In genomic region chr9:119813631-119814030, GRCm38 (mm10) we compare ENCODE assay signal across 21 mouse cellular contexts. TPM values are rescaled to one million over a fixed set of nuclear protein-coding genes. Genes with fewer than 3 reads are reported as not detected.
DNase-seq lines count a peak whose midpoint lies in the region; ATAC-seq and TF ChIP-seq lines count a peak whose summit lies in the region.
"Had no signal": no experiment of that assay in that cellular context is flagged by ENCODE, and none has a peak within 500 bp of the region (broad histone marks: within the 10 kb centered on the region; RNA-seq: fewer than 3 reads in every experiment).

No protein-coding gene starts in this region.

- CTCF ChIA-PET in Patski (lab: Charles Lee), result no interaction called here

- no peaks in the 10 kb centered on the region for H3K27me3 ChIP-seq in liver, embryonic 14.5 days (ENCODE audit: control insufficient read depth, insufficient read depth, low read length)
- no peaks in the 10 kb centered on the region for H3K27me3 ChIP-seq in liver, embryonic 11.5 days (replicated peaks; ENCODE audit: control insufficient read depth, insufficient read depth, low read length)
- peaks cover 12% of the 10 kb centered on the region for H3K27me3 ChIP-seq in Patski
- H3K27me3 ChIP-seq: embryonic facial prominence, embryonic 13.5 days; heart, embryonic 12.5 days; hindbrain, embryonic 13.5 days; limb, embryonic 12.5 days had no signal

- H3K4me2 ChIP-seq in liver, embryonic 14.5 days (ENCODE audit: low read depth), result no peak overlapping the region
- no peak overlapping the region for H3K4me2 ChIP-seq in liver, embryonic 11.5 days
- H3K4me2 ChIP-seq: embryonic facial prominence, embryonic 13.5 days; heart, embryonic 12.5 days; hindbrain, embryonic 13.5 days; limb, embryonic 12.5 days had no signal

- H3K36me3 ChIP-seq in liver, embryonic 14.5 days (replicated peaks; ENCODE audit: control insufficient read depth, insufficient read depth, low read depth), result no peaks in the 10 kb centered on the region
- no peaks in the 10 kb centered on the region for H3K36me3 ChIP-seq in liver, embryonic 11.5 days (ENCODE audit: control insufficient read depth, insufficient read depth, low read length)
- H3K36me3 ChIP-seq: embryonic facial prominence, embryonic 13.5 days; heart, embryonic 12.5 days; hindbrain, embryonic 13.5 days; limb, embryonic 12.5 days had no signal

- H3K27ac ChIP-seq in liver, embryonic 14.5 days, result no peak overlapping the region
- H3K27ac ChIP-seq in liver, embryonic 11.5 days (ENCODE audit: low read depth, low read length), result no peak overlapping the region
- H3K27ac ChIP-seq: embryonic facial prominence, embryonic 13.5 days; hindbrain, embryonic 13.5 days; limb, embryonic 12.5 days had no signal

- POLR2A ChIA-PET in Patski (lab: Charles Lee), result no interaction called here

- H3K4me3 ChIP-seq in liver, embryonic 14.5 days (ENCODE audit: insufficient read depth in 1 of 2, low read depth in 2 of 2, low read length in 2 of 2), result no peak overlapping the region
- no peak overlapping the region for H3K4me3 ChIP-seq in liver, embryonic 11.5 days (ENCODE audit: low read depth, low read length)
- H3K4me3 ChIP-seq: embryonic facial prominence, embryonic 13.5 days; heart, embryonic 12.5 days; hindbrain, embryonic 13.5 days; limb, embryonic 12.5 days had no signal

- H3K9ac ChIP-seq in liver, embryonic 14.5 days (replicated peaks), result no peak overlapping the region
- no peak overlapping the region for H3K9ac ChIP-seq in liver, embryonic 11.5 days (ENCODE audit: low read depth, low read length)
- H3K9ac ChIP-seq: embryonic facial prominence, embryonic 13.5 days; heart, embryonic 12.5 days; hindbrain, embryonic 13.5 days; limb, embryonic 12.5 days had no signal

- 79% methylated on average over 5 of the region's 5 CpGs for WGBS in liver, embryonic 14.5 days (ENCODE audit: insufficient replicate concordance)
- 92% methylated on average over 5 of the region's 5 CpGs for WGBS in liver, embryonic 11.5 days

- peak; percentile 49 for TF ChIP-seq CTCF in liver, embryonic 14.5 days (IDR thresholded peaks at IDR 0.05; ENCODE audit: low read depth)
- peak; percentile 36 for TF ChIP-seq CTCF in Patski (IDR thresholded peaks at IDR 0.05)

- TF ChIP-seq EP300 in liver, embryonic 14.5 days (IDR thresholded peaks at IDR 0.05; ENCODE audit: low read depth), result no peak

- ATAC-seq in CD4-positive, CD25-positive, alpha-beta regulatory T cell, adult 4 months, result no peak
- no peak for ATAC-seq in liver, embryonic 14.5 days (ENCODE audit: insufficient read depth)
- no peak for ATAC-seq in liver, embryonic 11.5 days (replicated peaks; ENCODE audit: low FRiP score)
- ATAC-seq in Patski, result no peak
- ATAC-seq: forebrain, embryonic 14.5 days; inflammation-experienced regulatory T-cells, adult 6 months had no signal

- peak; percentile 13 for DNase-seq in CD4-positive, CD25-positive, alpha-beta regulatory T cell, adult 2 months (ENCODE audit: low read depth, low spot score)
- DNase-seq in liver, embryonic 14.5 days (ENCODE audit: low read depth in 3 of 3, low spot score in 3 of 3), result no peak
- no peak for DNase-seq in liver, embryonic 11.5 days (ENCODE audit: low spot score)
- DNase-seq in A20 (ENCODE audit: low read depth, low spot score) (peak; percentile 12), Patski (ENCODE audit: low read depth, low spot score) (no peak)
- no peak for DNase-seq in heart, adult 8-10 months (ENCODE audit: low spot score)
- no peak for DNase-seq in adrenal gland, postnatal 4 days (ENCODE audit: low spot score in 2 of 2)
- DNase-seq: cerebellum, postnatal 10 days; heart, postnatal 14 days; kidney, postnatal 4 days; lung, adult 18-20 months; lung, postnatal 36 days; right cerebral cortex, postnatal 25 days had no signal

- in situ Hi-C loops in Patski (cut with MboI; ENCODE audit: low pct_unique_long_range_greater_than_20kb), result no loop called here

- no peaks in the 10 kb centered on the region; the same call in 1 of the 2 replicates for H3K9me3 ChIP-seq in liver, embryonic 14.5 days (ENCODE audit: control insufficient read depth, low read length)
- peaks cover 4% of the 10 kb centered on the region; the same call in 1 of the 2 replicates for H3K9me3 ChIP-seq in liver, embryonic 11.5 days (ENCODE audit: control insufficient read depth, low read length)

- H3K4me1 ChIP-seq in liver, embryonic 14.5 days (replicated peaks; ENCODE audit: control insufficient read depth in 2 of 2, insufficient read depth in 2 of 2, low read length in 1 of 2), result no peaks in the 10 kb centered on the region
- H3K4me1 ChIP-seq in liver, embryonic 11.5 days (replicated peaks; ENCODE audit: control insufficient read depth, insufficient read depth, low read length), result no peaks in the 10 kb centered on the region
- H3K4me1 ChIP-seq: embryonic facial prominence, embryonic 13.5 days; heart, embryonic 12.5 days; hindbrain, embryonic 13.5 days; limb, embryonic 12.5 days had no signal

RNA-seq across cellular contexts. Expression of gene Scn11a, which starts 11.6 kb away (rescaled TPM):
- polyA plus RNA-seq in CD4-positive, CD25-positive, alpha-beta regulatory T cell, adult 4 months (2017; shearing (Covaris generic)), result 1 to 10 TPM in 1 of 2 experiments, under 1 TPM in 1; 0.83 to 1.1 TPM
- 0.01 TPM in 1 of 2 replicates, not detected in the other for polyA plus RNA-seq in liver, embryonic 14.5 days (2012; rRNA removed)
- polyA plus RNA-seq in liver, embryonic 14.5 days (2014; fragmentation: Nextera tagmentation; extraction: Ambion mirVana), result not detected in 2 replicates
- polyA plus RNA-seq in liver, embryonic 11.5 days (2014; fragmentation: Nextera tagmentation; extraction: Ambion mirVana), result 0.09 and 0.10 TPM in 2 replicates
- not detected for polyA plus RNA-seq in Patski (2021)
- under 1 TPM in 1 of 4 experiments, not detected in 3; 0.09 TPM for total RNA-seq in heart, adult 8-10 months (2022)
- under 1 TPM in 1 of 2 experiments, not detected in 1; 0.06 TPM for total RNA-seq in adrenal gland, postnatal 4 days (2021)
- total RNA-seq: adrenal gland, adult 18-20 months had no signal
- polyA plus RNA-seq: embryonic facial prominence, embryonic 13.5 days; heart, embryonic 12.5 days had no signal

Comparison
In these comparisons a context has a peak if more than half of its experiments do, and no peak if none do; other contexts are left out.
1. DNase-seq: peak in CD4-positive, CD25-positive, alpha-beta regulatory T cell, adult 2 months (single experiment) and A20 (single experiment); none in liver, embryonic 14.5 days (0 of 3), liver, embryonic 11.5 days (single experiment), Patski (single experiment), heart, adult 8-10 months (single experiment) and adrenal gland, postnatal 4 days (0 of 2).